Mouse (Mus musculus) thymus, adult 2 months (tissue): ENCODE results near the gene Msrb1.

Experiments
- CTCF ChIP-seq: fragments of 200-500 bp; IDR thresholded peaks from 2 replicates; pipeline ENCODE4 v1.5.1; 2012; ENCODE audit warnings: mild to moderate bottlenecking, control low read depth, low read length, moderate library complexity, borderline replicate concordance; ENCODE audit not compliant: control insufficient read depth, poor library complexity, insufficient read depth; ENCODE audit errors: extremely low read depth
- POLR2A ChIP-seq: fragments of 200-500 bp; IDR thresholded peaks from 2 replicates; pipeline ENCODE4 v1.6.1; 2012; ENCODE audit warnings: mild to moderate bottlenecking, low read length, control low read depth, moderate library complexity; ENCODE audit not compliant: control insufficient read depth, poor library complexity, insufficient read depth; ENCODE audit errors: extremely low read depth

DNA sequence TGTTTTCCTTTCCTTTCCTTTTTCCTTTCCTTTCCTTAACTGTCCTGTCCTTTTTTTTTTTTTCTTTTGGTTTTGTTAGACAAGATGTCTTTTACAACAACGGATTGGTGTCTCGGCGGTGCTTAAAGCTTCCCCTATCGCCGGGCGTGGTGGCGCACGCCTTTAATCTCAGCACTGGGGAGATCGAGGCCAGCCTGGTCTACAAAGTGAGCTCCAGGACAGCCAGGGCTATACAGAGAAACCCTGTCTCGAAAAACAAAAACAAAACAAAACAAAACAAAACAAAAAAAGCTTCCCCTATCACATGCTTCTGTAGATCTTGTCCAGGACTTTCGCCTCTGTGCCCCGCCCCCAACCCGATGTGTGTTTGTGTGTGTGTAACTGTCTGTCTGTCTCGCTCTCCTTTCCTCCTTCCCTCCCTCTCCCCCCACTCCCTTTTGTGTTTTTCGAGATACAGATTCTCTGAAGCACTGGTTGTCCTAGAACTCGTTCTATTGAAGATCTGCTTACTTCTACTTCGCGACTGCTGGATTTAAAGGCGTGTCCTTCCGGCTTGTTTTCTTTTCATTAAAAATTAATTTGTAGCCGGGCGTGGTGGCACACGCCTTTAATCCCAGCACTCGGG is 28.5 kb upstream of the Msrb1 start:
- TF ChIP-seq POLR2A (no peak), CTCF (no peak)
